In the genomic region with DNA sequence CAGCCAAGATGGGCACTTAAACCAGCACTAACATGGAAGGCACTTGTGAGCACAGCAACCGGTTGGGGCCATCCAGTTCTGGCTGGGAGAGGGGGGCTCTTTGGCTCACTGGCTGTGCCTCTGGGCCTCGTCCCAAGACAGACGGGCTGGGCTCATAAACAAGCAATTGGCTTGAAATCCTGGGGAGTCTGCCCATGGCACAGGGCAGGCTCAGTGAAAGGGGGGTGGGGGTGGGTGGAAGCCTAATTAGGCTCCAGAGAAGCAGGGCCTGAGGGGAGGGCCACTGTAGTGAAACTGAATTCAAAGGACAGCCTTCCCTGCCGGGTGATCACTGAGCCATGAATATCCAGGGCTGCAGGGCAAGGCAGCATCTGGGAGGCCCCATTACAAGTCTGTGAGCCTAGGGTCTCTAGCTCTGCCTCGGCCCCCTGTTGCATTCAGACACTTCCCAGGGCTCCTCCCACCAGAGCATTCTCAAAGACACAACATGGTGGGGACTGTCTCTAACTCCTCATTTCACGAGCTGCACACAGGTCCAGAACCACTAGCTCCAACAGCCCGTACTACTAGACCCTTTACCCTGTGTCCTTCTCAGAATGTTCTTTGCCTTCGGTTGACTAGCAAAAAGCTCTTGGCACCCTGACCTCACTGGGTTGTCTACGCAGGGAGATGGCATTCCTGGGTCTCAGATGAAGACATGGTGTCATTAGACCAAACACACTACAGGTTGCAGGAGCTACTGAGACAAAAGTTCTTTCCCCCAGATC, we compare ENCODE assay signal across 9 mouse cellular contexts. TPM values are rescaled to one million over a fixed set of nuclear protein-coding genes. Genes with fewer than 3 reads are reported as not detected.
DNase-seq lines count a peak whose midpoint lies in the region; ATAC-seq lines count a peak whose summit lies in the region.
"Had no signal": no experiment of that assay in that cellular context is flagged by ENCODE, and none has a peak within 500 bp of the region (broad histone marks: within the 10 kb centered on the region; RNA-seq: fewer than 3 reads in every experiment).

No protein-coding gene starts in this region.

- peak; percentile 22 for ATAC-seq in intestine, embryonic 16.5 days
- peak; percentile 75 for ATAC-seq in lung, embryonic 16.5 days (ENCODE audit: low read depth)
- ATAC-seq in stomach, embryonic 15.5 days (ENCODE audit: insufficient read depth, low FRiP score, low read depth), result no peak

- H3K36me3 ChIP-seq in embryonic facial prominence, embryonic 10.5 days (replicated peaks), result no peaks in the 10 kb centered on the region
- H3K36me3 ChIP-seq in intestine, embryonic 16.5 days (ENCODE audit: control insufficient read depth, insufficient read depth, low read length), result no peaks in the 10 kb centered on the region
- no peaks in the 10 kb centered on the region for H3K36me3 ChIP-seq in lung, embryonic 16.5 days (ENCODE audit: control insufficient read depth, insufficient read depth, low read length)
- no peaks in the 10 kb centered on the region for H3K36me3 ChIP-seq in stomach, embryonic 15.5 days
- H3K36me3 ChIP-seq: liver, embryonic 15.5 days had no signal

- no peak overlapping the region for H3K4me3 ChIP-seq in embryonic facial prominence, embryonic 10.5 days
- H3K4me3 ChIP-seq in intestine, embryonic 16.5 days (ENCODE audit: low read length), result no peak overlapping the region
- H3K4me3 ChIP-seq in lung, embryonic 16.5 days (ENCODE audit: low read length), result no peak overlapping the region
- no peak overlapping the region for H3K4me3 ChIP-seq in stomach, embryonic 15.5 days (replicated peaks)
- H3K4me3 ChIP-seq: liver, embryonic 15.5 days had no signal

- no peak overlapping the region for H3K4me2 ChIP-seq in intestine, embryonic 16.5 days (ENCODE audit: low read depth, low read length)
- no peak overlapping the region for H3K4me2 ChIP-seq in lung, embryonic 16.5 days (ENCODE audit: low read depth, low read length)
- no peak overlapping the region for H3K4me2 ChIP-seq in stomach, embryonic 15.5 days
- H3K4me2 ChIP-seq: liver, embryonic 15.5 days had no signal

- no peaks in the 10 kb centered on the region; the same call in 1 of the 2 replicates for H3K27me3 ChIP-seq in embryonic facial prominence, embryonic 10.5 days (replicated peaks; ENCODE audit: low read depth, poor library complexity, severe bottlenecking)
- H3K27me3 ChIP-seq in intestine, embryonic 16.5 days (replicated peaks; ENCODE audit: control insufficient read depth, insufficient read depth, low read length), result no peaks in the 10 kb centered on the region
- H3K27me3 ChIP-seq in lung, embryonic 16.5 days (ENCODE audit: control insufficient read depth, insufficient read depth, low read depth, low read length), result no peaks in the 10 kb centered on the region
- H3K27me3 ChIP-seq in stomach, embryonic 15.5 days (replicated peaks), result 0 out of 2 replicates have a peak, but pooled peaks cover 4% of the 10 kb centered on the region

- H3K4me1 ChIP-seq in embryonic facial prominence, embryonic 10.5 days, result peaks cover 44% of the 10 kb centered on the region
- peaks cover 18% of the 10 kb centered on the region for H3K4me1 ChIP-seq in intestine, embryonic 16.5 days (ENCODE audit: control insufficient read depth, insufficient read depth, low read length)
- H3K4me1 ChIP-seq in lung, embryonic 16.5 days (replicated peaks; ENCODE audit: control insufficient read depth, insufficient read depth, low read length), result peaks cover 14% of the 10 kb centered on the region
- peaks cover 17% of the 10 kb centered on the region for H3K4me1 ChIP-seq in stomach, embryonic 15.5 days
- H3K4me1 ChIP-seq: liver, embryonic 15.5 days had no signal

- H3K9ac ChIP-seq in intestine, embryonic 16.5 days (ENCODE audit: low read depth, low read length), result 0 out of 2 replicates have a peak overlapping the region, but pooled peaks have one; percentile 1
- no peak overlapping the region for H3K9ac ChIP-seq in lung, embryonic 16.5 days (ENCODE audit: low read length)
- no peak overlapping the region for H3K9ac ChIP-seq in stomach, embryonic 15.5 days
- H3K9ac ChIP-seq: liver, embryonic 15.5 days had no signal

- H3K9me3 ChIP-seq in embryonic facial prominence, embryonic 10.5 days, result no peaks in the 10 kb centered on the region
- no peaks in the 10 kb centered on the region for H3K9me3 ChIP-seq in intestine, embryonic 16.5 days (ENCODE audit: control insufficient read depth, low read length)
- no peaks in the 10 kb centered on the region for H3K9me3 ChIP-seq in lung, embryonic 16.5 days (ENCODE audit: control insufficient read depth, low read length)
- H3K9me3 ChIP-seq in stomach, embryonic 15.5 days, result no peaks in the 10 kb centered on the region
- H3K9me3 ChIP-seq: liver, embryonic 15.5 days had no signal

- 25% methylated on average over 9 of the region's 9 CpGs for WGBS in embryonic facial prominence, embryonic 10.5 days
- WGBS in intestine, embryonic 16.5 days, result 59% methylated on average over 9 of the region's 9 CpGs
- WGBS in lung, embryonic 16.5 days, result 55% methylated on average over 9 of the region's 9 CpGs
- WGBS in stomach, embryonic 15.5 days, result 56% methylated on average over 9 of the region's 9 CpGs

- peak; percentile 39 to 50 for DNase-seq in layer of hippocampus, adult 8-10 months (ENCODE audit: low spot score in 2 of 2)
- DNase-seq in layer of hippocampus, adult 9-10 months (ENCODE audit: low spot score), result no peak
- peak; percentile 59 for DNase-seq in embryonic facial prominence, embryonic 10.5 days (ENCODE audit: low spot score)
- no peak for DNase-seq in c-Kit-positive CD71-positive TER-119-positive erythroid progenitor cells, embryonic 14.5 days (ENCODE audit: low spot score)
- DNase-seq in spleen, postnatal 10 days (ENCODE audit: low spot score in 2 of 2), result no peak

- peak overlapping the region; percentile 76 for H3K27ac ChIP-seq in embryonic facial prominence, embryonic 10.5 days (replicated peaks)
- peak overlapping the region; percentile 36 for H3K27ac ChIP-seq in intestine, embryonic 16.5 days (ENCODE audit: low read length)
- no peak overlapping the region for H3K27ac ChIP-seq in lung, embryonic 16.5 days (ENCODE audit: low read length)
- 0 out of 2 replicates have a peak overlapping the region, but pooled peaks have one; percentile 21 for H3K27ac ChIP-seq in stomach, embryonic 15.5 days
- H3K27ac ChIP-seq: liver, embryonic 15.5 days had no signal

RNA-seq across cellular contexts. Expression of a gene that starts 40.5 kb away (rescaled TPM):
- total RNA-seq in layer of hippocampus, adult 8-10 months (2022), result 10 to 100 TPM; 65.0 to 87.9 (median 80.4) TPM
- 72.5 and 95.2 TPM in 2 replicates for polyA plus RNA-seq in embryonic facial prominence, embryonic 10.5 days (2016; fragmentation: Nextera tagmentation; extraction: Ambion mirVana)
- polyA plus RNA-seq in intestine, embryonic 16.5 days (2015; fragmentation: Nextera tagmentation; extraction: Ambion mirVana), result 49.3 and 52.1 TPM in 2 replicates
- 44.7 and 48.9 TPM in 2 replicates for polyA plus RNA-seq in lung, embryonic 16.5 days (2015; fragmentation: Nextera tagmentation; extraction: Ambion mirVana)
- polyA plus RNA-seq in stomach, embryonic 15.5 days (2015; fragmentation: Nextera tagmentation; extraction: Ambion mirVana), result 29.3 and 37.7 TPM in 2 replicates

Comparison
In these comparisons a context has a peak if more than half of its experiments do, and no peak if none do; other contexts are left out.
1. DNase-seq: peak in layer of hippocampus, adult 8-10 months (2 of 2) and embryonic facial prominence, embryonic 10.5 days (single experiment); none in layer of hippocampus, adult 9-10 months (single experiment), c-Kit-positive CD71-positive TER-119-positive erythroid progenitor cells, embryonic 14.5 days (single experiment) and spleen, postnatal 10 days (0 of 2).